Mouse (Mus musculus) ovary, postnatal 36 days (tissue): ENCODE data around the gene Hes3.
A peak's percentile ranks its signal among the peaks of the same experiment; 100 is the strongest.

ENCODE experiments used
- DNase-seq: peaks from one replicate; pipeline ENCODE4 v3.0.0; 2022; ENCODE audit warnings: low spot score, mixed read lengths

The Hes3 gene

DNA sequence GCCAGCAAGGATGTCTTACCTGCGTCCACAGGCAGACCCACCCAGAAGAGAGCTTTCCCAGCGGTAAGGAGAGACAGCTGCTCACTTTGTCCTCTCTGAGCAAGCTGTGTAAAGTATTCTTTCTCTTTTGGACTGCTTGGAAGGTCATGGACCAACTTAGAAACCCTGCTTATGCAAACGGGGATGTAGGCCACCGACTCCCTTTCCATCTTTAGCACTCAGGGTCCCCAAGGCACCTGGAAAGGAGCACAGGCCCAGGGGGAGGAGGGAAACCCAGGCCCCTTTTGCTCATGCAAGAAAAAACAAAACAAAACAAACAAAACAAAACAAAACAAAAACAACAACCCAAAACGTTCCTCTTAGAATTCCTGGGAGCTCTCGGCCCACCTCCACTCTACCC, at the start of gene Hes3:
Gene Hes3 (minus strand): TSS at position 101 of the 400 bp plus-strand sequence.
- DNase-seq, result no peak

DNA sequence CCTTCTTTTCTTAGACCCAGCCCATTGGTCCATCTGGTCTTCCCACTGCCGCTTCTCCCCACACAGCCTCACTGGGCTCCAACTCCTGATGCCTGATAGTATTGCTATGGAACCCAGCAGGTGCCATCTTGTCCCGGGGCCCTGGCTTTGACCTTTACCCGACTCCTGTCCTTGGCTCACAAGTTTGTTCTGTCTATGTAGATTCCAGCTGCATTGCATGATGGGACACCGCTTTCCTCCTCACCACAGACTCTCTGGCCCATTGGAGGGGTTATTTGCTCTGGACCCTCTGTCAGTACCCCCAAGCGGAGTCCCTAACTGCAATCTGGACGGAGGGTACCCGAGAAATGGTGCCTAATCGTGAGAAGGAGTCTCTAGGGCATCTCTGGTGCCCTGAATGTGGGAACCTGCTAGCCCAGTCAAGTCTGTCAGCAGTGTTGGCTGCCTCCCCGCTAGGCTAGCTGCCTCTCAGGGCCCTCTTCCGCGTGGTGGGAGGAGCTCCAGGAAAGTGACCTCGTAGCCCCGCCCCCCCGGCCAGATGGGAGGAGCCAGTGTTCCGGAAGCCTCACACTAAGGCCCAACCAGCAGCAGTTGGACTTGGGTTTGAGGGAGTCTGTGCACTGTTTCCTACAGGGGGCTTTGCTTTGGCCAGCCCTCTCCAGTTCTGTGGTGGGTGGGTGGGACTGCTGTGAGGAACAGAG, 49.3 kb upstream of the Hes3 start:
- no peak for DNase-seq

DNA sequence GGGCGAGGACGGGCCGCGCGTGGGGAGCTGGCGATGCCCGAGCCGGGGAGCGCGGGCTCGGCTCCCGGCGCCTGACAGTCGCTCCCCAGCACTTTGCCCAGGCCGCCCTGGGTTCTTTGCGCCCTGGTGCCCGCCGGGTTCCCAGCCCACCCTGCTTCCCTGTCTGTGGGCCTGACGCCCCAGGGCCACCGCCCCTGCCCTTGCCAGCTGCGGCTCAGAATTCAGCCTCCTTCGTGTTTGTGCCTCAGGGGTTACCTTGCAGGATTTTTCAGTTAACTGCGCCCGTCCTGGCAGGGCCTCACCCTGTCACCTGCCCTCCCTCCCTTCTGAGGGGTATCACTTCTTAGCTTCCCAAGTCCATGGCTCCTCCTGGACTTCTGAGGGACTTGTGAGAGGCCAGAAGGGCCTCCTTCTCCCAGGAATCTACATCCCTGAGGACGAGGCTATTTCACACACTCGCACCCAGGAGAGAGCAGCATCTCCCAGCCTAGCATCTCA, 47.9 kb upstream of the Hes3 start:
- DNase-seq, result no peak

DNA sequence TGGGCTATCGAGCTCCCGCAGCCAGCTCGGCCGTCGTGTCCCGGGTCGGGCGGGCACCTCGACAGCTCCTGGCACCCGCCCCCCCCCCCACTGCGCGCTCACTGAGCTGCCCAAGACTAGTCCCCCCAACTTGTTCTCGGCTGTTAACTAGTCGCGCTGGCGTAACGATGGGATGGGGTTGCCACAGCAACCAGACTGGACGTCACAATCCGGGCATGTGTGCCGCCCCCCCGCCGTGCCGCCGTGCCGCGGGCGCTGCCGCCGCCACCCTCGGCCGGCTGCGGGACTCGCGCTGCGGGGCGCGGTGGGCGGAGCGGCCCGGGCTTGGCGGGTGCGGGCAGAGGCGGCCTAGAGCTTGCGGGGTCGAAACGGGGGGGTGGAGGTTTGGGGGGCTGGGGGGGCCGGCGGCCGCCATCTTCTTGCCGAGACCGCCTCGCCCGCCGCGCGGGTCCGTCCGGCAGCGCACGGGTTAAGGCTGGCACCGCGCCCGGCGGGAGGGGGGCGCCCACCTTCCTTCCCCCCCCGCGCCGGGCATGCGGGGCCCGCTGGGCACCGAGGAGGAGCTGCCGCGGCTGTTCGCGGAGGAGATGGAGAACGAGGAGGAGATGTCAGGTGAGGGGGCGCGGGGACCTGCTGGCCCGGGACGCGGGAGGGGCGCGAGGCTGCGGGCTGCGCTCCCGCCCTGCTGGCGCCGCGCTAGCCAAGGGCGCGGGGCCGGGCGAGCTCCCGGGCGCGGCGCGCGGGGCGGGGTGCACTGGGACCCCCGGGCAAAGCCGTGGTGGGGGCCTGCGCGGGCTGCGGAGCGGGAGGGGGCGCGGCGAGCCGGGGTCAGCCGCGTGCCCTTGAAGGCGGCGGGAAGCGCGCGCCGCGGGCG, 47.2 kb upstream of the Hes3 start, which contains the start of gene Chd5:
Gene Chd5 (plus strand): TSS at position 233 of the 874 bp plus-strand sequence.
- no peak for DNase-seq

DNA sequence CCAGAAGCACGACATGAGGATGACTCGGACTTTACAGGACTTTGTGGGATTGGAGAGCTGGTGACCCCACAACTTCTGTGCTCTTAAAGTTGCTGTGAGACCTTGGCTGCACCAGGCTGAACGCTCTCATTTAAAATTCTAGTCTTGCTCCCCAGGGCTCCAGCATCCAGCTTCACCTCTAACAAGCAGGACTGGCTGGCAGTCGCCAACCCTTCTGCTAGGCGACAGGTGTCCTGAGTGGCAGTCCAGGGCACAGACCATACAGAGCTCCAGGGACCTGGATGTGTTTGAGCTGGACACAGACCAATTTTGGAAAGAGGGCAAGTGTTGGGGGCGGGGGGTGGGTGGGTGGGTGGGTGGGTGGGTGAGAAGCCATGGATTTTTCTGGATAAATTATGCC, 46.3 kb upstream of the Hes3 start:
- no peak for DNase-seq

DNA sequence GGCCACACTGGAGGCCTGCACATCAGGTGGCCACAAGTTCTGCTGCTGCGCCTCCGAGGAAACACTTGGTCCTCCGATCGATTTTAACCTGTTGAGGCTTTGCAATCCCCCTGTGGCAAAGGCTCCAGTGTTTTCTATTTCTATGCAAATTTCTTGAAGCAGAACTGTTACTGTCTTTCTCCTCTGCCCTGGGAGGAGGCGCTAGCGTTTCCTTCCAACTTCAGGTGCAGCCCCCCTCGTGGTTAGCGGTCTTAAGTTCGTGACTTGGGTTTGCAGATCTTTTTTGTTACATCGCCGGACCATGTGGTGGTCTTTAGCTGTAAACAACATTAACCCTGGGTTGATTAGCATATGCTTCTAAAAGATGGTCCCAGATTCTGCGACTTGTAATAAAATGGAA, 42.1 kb upstream of the Hes3 start:
- DNase-seq, result no peak

DNA sequence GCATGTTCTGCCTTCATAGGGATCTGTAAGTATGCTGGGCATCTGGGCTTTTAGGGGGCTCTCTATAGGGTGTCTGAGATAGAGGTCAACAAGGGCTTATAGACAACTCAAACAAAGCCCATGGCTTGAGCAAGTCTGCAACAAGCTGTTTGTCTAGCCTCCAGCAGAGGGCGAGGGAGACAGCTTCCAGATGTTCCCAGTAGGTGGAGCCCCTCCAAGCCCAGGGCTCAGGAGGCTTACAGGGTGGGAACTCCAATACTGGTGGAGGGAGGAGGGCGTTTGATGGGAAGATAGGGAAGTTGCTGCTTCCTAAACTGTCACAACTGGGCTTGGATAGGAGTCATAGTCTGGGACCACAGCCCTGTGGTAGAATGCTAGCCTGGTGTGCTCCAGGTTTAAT, 41.5 kb upstream of the Hes3 start:
- peak; percentile 57 for DNase-seq

DNA sequence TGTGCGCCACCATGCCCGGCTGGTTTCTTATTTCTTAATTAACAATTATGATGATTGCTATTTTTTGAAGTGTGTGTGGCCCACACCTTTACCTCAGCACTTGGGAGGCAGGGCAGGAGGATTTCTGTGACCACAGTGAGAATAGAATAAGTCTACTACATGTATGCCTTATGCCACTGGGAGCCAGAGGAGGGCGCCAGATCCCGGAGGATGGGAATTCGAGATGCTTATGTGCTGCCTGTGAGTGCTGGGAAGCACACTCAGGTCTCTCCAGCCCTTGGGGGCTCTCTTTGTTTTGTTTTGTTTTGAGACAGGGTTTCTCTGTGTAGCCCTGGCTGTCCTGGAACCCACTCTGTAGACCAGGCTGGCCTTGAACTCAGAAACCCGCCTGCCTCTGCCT, 37.2 kb upstream of the Hes3 start:
- no peak for DNase-seq

DNA sequence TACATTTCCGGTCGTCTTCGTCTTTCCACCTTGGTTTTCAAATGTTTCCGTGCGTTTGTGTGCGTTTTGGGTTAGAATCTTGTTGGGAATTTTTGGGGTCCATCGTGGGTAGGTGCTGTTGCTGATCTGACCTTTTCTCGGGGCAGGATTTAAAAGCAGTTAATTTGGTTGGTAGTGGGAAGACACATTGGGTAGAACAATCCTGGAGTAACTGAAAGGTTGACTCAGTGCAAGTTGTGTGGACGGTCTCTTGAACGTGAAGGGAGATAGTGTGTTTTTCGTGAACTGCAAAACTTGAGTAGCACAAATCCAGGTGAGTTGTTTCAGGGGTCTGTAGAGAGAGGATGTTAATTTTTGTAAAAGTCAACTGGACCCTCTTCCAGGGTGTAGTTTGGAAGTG, 35.1 kb upstream of the Hes3 start:
- no peak for DNase-seq

DNA sequence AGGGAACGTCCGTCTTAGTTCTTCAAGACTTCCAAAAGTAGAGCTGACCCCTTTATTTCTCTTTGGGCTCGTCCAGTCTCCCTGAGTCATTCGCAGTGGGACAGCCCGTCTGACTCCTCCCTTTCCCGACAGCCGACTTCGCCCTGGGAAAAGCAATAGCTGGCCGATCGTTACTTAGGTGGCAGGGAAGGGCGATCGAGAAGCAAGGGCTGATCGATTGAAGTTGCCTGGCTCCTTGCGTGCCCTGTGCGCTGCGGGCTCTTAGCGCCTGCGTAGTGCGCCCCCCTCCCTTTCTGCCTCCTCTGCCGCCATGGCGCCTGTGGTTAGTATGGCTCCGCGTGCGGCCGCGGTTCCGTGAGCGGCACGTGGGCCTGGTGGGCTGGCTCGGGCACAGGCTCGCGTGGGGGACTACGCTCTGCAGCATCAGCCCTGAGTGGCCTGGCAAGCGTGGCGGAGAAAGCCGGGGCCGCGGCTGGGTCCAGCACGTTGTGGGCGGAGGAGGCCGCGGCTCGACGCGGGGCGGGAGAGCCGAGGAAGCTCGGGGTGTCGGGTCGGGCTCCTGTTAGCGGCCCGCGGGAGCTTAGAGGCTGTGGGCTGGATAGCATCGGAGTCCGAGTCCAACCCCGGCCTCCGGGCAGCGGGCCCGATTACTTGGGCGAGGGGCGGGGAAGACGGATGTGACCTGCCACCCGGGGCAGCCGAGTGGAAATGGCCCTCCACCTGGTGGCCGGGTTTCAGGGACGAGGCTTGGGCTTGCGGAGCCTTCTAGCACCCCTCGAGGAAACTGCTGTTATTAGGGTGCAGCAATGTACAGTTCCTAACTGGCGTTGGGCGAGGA, 34.3 kb upstream of the Hes3 start, which contains the start of gene Rpl22:
Gene Rpl22 (plus strand): TSS at position 169 of the 838 bp plus-strand sequence.
- peak; percentile 89 for DNase-seq

DNA sequence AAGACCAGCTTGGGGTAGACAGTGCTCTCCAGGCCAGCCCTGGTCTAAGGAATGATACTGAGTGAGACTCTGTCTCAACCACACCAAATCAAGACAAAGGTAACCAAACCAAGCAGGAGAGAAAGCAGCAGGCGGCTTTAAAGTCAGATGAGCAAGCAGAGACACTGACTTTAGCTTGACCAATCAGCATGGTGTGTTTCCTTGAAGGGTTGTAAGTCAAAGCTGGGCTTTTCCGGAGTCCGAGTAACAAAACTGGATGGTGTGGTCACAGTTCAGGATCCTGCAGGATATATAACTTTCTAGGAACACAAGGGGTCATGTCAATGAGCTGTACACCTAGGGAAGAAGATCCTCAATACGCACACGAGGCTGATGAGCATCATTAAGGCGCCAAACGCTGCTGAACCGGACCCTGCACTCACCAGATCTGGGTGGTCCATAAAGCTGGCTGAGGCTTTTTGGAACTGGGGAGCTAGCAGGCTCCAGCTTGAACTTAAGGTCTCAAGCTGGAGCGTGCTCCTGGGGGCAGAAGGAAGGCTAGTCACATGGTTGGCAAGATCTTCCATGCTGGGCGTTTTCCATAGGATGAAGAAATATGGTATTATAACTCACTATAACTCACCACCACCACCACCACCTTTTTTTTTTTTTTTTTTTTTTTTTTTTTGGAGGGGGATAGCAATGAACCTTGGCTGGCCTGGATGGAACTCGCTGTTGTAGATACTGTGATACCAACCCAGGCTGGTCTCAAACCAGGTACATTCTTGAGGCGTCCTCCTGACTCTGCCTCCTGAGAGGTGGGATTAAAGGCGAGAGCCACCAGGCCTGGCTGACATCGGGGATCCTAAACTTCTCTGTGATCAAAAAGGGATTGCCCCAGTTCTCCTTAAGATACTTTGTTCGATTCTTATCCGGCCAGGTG, 33.4 kb upstream of the Hes3 start:
- DNase-seq, result no peak

DNA sequence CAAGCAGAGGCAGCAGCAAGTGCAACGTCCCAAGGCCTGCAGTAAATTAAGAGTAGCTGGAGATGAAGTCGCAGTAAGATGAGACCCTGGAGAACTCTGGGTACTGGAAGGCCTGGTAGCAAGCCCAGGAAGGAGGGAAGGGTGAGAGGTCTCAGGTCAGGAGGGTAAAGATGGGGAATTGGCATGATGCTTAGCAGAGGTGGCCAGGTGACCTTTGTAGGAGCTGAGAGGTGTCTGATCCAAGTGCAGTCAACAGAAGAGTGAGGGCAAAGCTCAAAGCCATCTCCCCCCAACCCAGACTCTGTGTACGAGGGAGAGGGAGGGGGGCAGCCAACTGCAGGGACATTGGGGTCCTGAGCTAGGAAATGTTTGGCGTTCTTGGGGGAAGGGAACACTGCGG, 30.0 kb upstream of the Hes3 start:
- DNase-seq, result no peak

DNA sequence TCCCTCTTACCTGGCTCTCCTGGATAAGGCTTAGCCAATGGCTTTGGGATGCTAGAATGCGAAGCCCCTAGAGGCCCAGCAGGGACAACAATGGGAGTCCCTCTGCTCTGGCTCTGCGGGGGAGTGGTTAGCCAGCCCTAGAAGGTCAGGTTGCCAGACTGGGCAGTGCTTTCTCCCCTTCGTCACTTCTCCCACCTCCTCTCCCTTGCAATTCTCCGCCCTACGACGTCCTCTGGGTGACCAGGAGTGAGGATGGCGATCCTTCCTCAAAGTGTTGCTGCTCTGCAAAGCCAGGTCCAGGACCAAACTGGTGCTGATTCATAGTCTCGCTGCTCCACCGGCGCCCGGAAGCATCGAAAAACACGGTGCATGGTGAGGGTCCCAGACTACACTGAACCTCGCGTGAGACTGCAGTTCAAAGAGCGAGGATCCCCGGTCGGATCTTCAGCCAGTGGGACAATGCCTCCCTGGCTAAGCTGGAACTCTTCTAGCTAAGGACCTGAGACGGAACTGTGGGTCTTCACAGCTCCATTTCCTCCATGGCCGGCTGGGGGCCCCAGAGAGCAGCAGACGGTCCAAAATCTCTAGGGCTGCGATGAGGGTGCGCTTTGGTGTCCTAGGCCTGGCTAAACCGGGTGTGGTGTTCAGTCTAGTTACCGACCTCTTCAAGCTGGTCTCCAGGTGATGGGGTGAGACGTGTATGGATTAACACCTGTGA, 27.2 kb upstream of the Hes3 start, which contains the start of gene Rnf207:
Gene Rnf207 (minus strand): TSS at position 477 of the 718 bp plus-strand sequence.
- DNase-seq, result peak; percentile 64

DNA sequence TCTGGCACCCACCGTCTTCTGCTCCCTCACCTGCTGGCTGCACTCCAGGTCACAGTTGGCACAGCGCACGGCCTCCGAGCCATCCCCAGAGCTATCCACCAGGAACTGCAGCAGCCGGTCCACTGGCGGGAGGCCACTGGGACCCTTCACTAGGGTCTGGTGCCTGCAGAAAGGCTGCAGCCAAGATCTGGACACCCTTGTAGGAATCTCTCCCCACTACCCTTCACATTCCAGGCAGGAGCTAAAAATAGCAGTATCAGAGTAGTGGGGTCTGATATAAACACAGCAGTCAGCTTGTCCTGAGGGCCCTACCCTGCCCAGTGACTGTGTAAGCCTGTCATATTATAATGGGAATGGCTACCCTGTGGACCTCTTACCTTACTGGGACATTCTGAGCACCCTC, 26.2 kb upstream of the Hes3 start:
- no peak for DNase-seq

DNA sequence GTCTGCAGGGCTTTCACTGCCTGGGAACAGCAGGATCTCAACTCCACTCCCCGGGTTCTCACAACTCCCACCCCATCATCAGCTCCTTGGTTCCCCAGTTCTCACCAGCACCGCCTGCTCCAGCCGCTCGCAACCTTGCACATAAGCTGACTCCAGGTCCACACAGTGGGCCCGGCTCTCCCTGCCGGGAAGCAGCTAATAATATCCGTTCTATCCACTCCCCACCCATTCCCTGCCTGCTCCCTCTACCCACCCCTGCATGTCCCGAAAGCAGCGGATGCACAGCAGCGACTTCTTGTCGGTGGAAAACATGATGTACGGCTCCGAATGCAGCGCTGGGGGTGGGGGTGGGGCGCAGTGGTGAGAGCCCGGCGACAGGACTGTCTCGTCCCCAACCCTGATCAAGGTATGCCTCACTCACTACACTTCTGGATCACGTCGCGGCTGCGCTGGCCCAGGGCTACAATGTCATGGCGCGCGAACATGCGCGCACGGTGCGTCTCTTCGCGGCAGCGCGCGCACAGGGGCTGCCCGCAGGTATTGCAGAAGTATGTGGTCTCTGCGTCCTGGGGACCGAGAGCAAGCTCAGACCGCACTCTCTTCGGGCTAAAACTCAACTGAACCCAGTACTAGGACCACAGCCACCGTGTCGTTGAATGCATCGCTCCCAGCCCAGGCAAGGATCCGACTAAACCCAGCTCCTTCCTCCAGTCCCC, 24.2 kb upstream of the Hes3 start:
- no peak for DNase-seq

DNA sequence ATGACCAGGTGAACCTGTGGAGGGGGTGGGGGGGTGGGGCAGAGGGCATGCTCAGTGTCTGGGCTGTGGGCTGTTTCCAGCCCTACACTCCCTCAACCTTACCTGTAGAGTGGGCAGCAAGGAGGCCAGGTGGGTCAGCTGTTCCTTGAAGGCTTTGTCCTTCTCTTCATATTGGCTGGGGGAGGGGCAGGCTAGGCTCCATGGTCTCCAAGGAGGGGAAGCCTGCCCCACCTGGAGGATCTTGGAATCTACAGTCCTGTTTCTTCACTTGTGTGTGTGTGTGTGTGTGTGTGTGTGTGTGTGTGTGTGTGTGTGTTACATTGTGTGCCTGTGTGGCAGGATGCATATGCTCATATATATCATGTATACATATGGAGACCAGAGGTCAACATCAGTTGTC, 22.5 kb upstream of the Hes3 start:
- no peak for DNase-seq

DNA sequence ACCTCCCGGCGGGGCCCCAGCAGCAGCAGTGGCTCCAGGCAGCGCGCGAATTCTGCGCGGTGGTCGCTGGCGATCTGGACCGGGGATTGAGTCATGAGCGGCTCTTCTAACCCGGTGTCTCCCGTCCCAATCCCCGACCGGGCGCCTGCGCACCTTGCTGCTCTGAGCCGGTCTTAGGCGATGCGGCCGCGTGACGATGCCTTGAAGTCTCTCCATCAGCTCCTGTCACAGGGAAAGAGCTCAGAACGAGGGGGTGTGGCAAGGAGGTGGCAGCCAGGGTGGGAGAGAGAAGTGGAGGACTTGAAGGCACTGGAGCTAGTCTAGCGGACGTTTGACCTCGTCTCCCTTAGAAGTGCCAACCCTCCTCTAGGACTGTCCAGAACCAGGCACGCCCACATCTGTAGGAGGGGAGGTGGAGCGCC, 21.8 kb upstream of the Hes3 start:
- no peak for DNase-seq

DNA sequence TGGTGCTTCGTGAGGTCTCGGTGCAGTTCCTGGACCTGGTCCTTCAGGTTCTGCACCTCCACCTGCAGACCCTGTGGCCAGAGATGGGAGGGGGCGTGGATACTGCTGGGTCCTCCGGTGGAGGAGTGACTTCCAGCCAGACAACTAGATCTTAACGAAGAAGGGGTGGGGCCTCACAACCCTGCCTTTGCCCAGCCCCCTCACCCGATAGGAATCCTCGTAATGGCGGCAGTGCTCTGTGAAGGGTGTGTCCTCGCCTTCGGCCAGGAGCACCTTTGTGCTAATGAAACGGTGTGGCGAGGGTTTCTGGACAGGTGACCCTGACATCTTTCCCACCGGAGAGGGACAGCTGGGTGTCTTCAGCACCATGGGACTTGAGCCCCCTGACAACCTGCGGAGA, 20.7 kb upstream of the Hes3 start:
- no peak for DNase-seq

DNA sequence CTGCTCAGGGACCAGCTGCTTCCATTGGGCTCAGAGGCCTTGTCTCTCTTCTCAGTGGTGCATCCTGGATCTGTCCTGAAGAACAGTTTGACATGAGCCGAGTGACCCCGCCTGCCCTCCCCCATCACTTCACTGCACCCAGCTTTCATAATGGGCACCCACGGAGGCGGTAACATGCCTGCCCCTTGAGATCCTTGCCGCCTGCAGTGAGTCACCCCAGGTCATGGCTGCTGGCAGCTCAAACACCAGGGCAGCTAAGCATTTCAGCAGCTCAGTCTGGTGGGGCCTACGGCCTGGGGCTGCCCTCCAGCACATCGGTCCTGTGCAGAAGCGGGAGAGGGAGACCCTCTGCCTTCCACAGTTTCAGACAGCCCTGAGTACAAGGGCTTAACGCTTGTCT, 16.1 kb upstream of the Hes3 start:
- no peak for DNase-seq

DNA sequence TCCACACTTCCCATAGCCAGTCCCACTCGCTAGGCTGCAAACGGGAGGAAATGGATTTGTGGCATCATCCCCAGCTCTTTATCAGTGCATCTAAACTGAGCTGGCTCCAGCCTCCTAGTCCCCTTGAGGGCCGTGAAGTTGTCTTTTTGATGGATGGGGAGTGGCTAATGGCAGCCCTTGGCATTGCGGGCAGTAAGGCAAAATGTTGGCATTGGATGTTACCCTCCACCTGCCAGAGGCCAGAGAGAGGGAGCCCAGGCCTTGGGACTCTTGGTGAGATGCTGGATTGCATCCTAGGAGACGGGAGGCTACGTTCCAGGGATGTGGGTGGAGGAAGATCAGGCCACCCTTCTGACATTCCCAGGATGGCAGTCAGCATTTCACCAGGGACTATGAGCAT, 14.5 kb upstream of the Hes3 start:
- no peak for DNase-seq
